Mouse (Mus musculus) intestine, embryonic 16.5 days (tissue): ENCODE data around the gene Clptm1. TPM values are rescaled to one million over a fixed set of nuclear protein-coding genes. Genes with fewer than 3 reads are reported as not detected.
A peak's percentile ranks its signal among the peaks of the same experiment; 100 is the strongest.

Experiments used
- ATAC-seq: fragments of 200-750 bp; cut with Nextera tagmentation; 2 replicates; pipeline ENCODE4 v1.8.0; 2017; ENCODE audit warnings: moderate TSS enrichment, moderate library complexity
- H3K27ac ChIP-seq: fragments of 300-500 bp; sonication (generic); 2 replicates; pipeline ENCODE4 v1.5.1; 2014; ENCODE audit warnings: mild to moderate bottlenecking, low read length
- H3K27me3 ChIP-seq: fragments of 300-500 bp; sonication (generic); replicated peaks from 2 replicates; pipeline ENCODE4 v1.6.1; 2014; ENCODE audit warnings: low read length, control low read depth, mixed read lengths; ENCODE audit not compliant: control insufficient read depth, insufficient read depth
- H3K36me3 ChIP-seq: fragments of 300-500 bp; sonication (generic); 2 replicates; pipeline ENCODE4 v1.6.1; 2014; ENCODE audit warnings: low read length, control low read depth; ENCODE audit not compliant: control insufficient read depth, insufficient read depth
- H3K4me1 ChIP-seq: fragments of 300-500 bp; sonication (generic); 2 replicates; pipeline ENCODE4 v1.6.1; 2014; ENCODE audit warnings: low read length, control low read depth, mixed read lengths; ENCODE audit not compliant: control insufficient read depth, insufficient read depth
- H3K4me2 ChIP-seq: fragments of 300-500 bp; sonication (generic); 2 replicates; pipeline ENCODE4 v1.6.1; 2014; ENCODE audit warnings: low read depth, low read length, control low read depth
- H3K4me3 ChIP-seq: fragments of 300-500 bp; sonication (generic); 2 replicates; pipeline ENCODE4 v1.5.1; 2014; ENCODE audit warnings: mild to moderate bottlenecking, low read length
- H3K9ac ChIP-seq: fragments of 300-500 bp; sonication (generic); 2 replicates; pipeline ENCODE4 v1.6.1; 2014; ENCODE audit warnings: low read depth, low read length
- H3K9me3 ChIP-seq: fragments of 300-500 bp; sonication (generic); 2 replicates; pipeline ENCODE4 v1.6.1; 2016; ENCODE audit warnings: low read length, control low read depth; ENCODE audit not compliant: control insufficient read depth
- WGBS: fragments of 180-500 bp; shearing (Covaris S2); extraction: QIAGEN DNeasy Blood & Tissue Kit; methylation state at CpG from one replicate; pipeline ENCODE4 v1.1.7; 2014; 5-methylcytosine and 5-hydroxymethylcytosine counted together
- polyA plus RNA-seq: library from polyadenylated mRNA; unstranded; fragments of >200 nt; fragmentation: Nextera tagmentation; extraction: Ambion mirVana; gene quantifications from 2 replicates; pipeline ENCODE4 v1.2.1, GENCODE M21; 2015

Clptm1 gene
- polyA plus RNA-seq, 1 experiment from 2014 or later: 70.5 TPM

DNA sequence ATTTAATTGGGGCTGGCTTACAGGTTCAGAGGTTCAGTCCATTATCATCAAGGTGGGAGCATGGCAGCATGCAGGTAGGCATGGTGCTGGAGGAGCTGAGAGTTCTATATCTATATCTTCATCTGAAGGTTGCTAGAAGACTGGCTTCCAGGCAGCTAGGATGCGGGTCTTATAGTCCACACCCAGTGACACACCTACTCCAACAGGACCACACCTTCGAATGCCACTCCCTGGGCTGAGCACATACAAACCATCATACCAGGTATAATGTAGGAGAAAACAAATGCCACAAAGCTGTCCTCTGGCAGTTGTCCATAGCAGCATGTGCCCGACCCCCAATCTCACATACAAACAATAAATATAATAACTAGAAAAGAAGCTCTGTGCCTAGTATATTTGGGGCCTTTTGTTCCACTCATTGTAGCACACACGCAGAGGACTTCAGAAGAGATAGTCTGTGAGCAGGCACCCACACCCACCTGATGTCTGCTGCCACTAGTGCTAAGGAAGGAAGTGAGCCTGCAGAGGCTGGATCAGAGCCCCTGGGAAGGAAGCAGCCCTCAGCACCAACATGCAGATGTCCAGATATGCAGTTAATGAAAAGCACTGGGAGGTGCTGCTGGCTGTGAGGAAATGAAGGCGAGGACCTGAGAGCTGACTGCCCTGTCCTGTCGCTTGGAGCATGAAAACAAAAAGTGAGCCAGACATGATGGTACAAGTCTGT lies 13.6 kb downstream of the Clptm1 start:
- no peaks in the 10 kb centered on the region for H3K9me3 ChIP-seq
- H3K27ac ChIP-seq: no peak overlapping the region
- H3K4me1 ChIP-seq: no peaks in the 10 kb centered on the region
- no peaks in the 10 kb centered on the region for H3K27me3 ChIP-seq
- WGBS: 80% methylated on average over 6 of the region's 6 CpGs
- H3K36me3 ChIP-seq: peaks cover 9% of the 10 kb centered on the region; the same call in 1 of the 2 replicates
- no peak overlapping the region for H3K4me3 ChIP-seq
- no peak overlapping the region for H3K4me2 ChIP-seq
- ATAC-seq: no peak
- no peak overlapping the region for H3K9ac ChIP-seq

- no peak overlapping the region for H3K27ac ChIP-seq
- H3K4me1 ChIP-seq: no peaks in the 10 kb centered on the region
- WGBS: 95% methylated on average over 4 of the region's 4 CpGs
- H3K9ac ChIP-seq: no peak overlapping the region
- H3K4me3 ChIP-seq: no peak overlapping the region
- H3K27me3 ChIP-seq: no peaks in the 10 kb centered on the region
- peaks cover 31% of the 10 kb centered on the region; the same call in 1 of the 2 replicates for H3K36me3 ChIP-seq
- no peak for ATAC-seq
- no peak overlapping the region for H3K4me2 ChIP-seq
- no peaks in the 10 kb centered on the region for H3K9me3 ChIP-seq
Measured at GRCm38 (mm10) chr7:19641223-19641622, 23.6 kb downstream of the Clptm1 start.

DNA sequence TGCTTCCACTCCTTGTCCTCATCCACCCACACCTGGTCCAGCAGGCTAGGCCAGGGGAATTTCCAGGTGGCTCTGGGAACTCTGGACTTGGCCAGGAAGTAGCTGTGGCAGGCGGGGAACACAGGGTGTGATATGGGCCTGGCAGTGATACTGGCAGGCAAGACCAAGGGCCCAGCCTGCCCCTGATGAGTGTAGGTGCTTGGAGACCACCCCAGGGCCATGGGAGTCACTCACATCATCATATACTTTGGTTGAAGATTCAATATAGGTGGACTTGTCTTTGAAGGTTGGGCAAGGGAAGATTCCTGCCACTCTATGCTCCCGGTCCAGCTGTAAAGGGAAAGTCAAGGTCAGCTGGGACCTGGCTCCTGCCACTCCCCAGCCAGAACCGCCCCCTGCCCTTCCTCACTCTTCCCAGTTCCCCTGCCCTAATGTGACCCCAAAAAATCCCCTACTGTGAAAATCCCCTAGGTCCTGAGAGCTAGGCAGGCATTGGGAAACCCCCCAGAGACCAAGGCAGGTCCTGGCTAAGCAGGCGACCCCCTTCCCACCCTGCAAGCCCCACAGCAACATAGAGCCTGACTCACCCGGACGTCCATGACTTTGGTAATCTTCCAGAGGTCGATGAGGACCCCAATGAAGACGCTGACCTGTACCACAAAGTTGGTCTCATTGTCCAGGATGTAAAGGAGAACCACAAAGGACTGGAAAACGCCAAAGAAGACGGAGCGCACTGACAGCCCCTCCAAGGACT lies 29.6 kb downstream of the Clptm1 start:
- no peaks in the 10 kb centered on the region for H3K9me3 ChIP-seq
- no peak overlapping the region for H3K9ac ChIP-seq
- no peak overlapping the region for H3K27ac ChIP-seq
- ATAC-seq: no peak
- H3K4me1 ChIP-seq: no peaks in the 10 kb centered on the region
- peaks cover 33% of the 10 kb centered on the region for H3K36me3 ChIP-seq
- WGBS: 84% methylated on average over 11 of the region's 11 CpGs
- no peaks in the 10 kb centered on the region for H3K27me3 ChIP-seq
- H3K4me3 ChIP-seq: no peak overlapping the region
- H3K4me2 ChIP-seq: no peak overlapping the region

DNA sequence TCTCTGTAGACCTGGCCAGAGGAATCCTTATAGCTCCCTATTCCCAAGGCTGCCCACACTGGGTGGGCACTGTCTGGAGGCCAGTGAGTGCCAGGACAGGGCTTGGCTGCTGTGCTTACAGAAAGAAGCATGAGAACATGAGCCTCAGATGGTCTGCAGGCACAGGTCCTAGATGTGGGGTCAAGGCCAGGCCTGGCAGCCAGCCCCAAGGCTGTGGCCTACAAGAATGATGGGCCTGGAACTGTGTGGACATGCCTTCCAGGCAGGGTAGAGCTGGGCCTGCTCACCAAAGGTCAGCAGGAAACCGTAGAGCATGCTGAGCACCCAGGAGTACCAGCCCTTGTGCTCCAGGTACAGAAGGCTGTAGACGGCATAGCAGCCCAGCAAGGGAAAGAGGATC lies 30.2 kb downstream of the Clptm1 start:
- Histone ChIP-seq H3K27ac (no peak overlapping the region), H3K36me3 (peaks cover 33% of the 10 kb centered on the region), H3K27me3 (no peaks in the 10 kb centered on the region), H3K4me2 (no peak overlapping the region), H3K9me3 (no peaks in the 10 kb centered on the region), H3K9ac (no peak overlapping the region), H3K4me1 (peaks cover 3% of the 10 kb centered on the region; the same call in 1 of the 2 replicates), H3K4me3 (no peak overlapping the region)
- 100% methylated on average over 2 of the region's 2 CpGs for WGBS
- no peak for ATAC-seq

DNA sequence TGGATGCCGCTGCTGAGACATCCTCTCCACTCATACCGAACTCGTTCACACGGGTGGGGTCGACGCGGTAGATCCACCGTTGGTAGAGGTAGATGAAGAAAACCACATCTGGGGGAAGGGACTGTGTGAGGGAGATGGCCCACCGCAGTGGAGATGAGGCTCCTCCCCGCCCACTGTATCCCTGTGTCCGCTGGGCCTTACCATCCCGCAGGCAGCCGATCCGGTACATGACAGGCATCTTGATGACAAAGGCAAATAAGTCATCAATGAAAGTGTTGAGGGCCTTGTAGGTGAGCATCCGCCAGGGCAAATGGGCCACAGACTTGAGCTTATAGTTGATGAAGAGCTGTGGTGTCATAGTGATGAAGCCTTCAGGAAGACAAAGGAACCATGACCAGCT lies 31.0 kb downstream of the Clptm1 start:
- Histone ChIP-seq H3K4me3 (no peak overlapping the region), H3K36me3 (peaks cover 33% of the 10 kb centered on the region)
- 91% methylated on average over 15 of the region's 15 CpGs for WGBS

DNA sequence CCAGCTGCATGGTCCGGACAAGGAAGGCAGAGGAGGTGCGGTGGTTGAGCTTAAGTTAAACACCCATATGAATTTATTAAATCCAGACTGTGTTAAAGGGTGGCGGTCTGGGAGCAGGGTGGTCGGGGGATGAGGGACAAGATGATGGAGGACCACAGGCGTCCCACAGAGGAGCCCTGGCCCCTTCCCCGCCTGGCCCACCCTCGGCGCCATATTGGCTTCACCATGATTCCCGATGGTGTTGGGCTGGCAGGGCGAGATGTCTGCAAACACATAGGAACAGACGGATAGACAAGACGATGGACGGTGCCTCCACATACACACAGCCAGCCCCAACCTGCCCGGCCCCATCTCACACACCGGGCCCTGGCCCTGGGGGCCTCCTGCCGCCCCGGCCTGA lies 31.6 kb downstream of the Clptm1 start:
- Histone ChIP-seq H3K9me3 (no peaks in the 10 kb centered on the region), H3K4me1 (peaks cover 5% of the 10 kb centered on the region; the same call in 1 of the 2 replicates), H3K4me3 (no peak overlapping the region), H3K27ac (no peak overlapping the region), H3K27me3 (no peaks in the 10 kb centered on the region), H3K36me3 (peaks cover 29% of the 10 kb centered on the region), H3K9ac (no peak overlapping the region), H3K4me2 (no peak overlapping the region)
- 90% methylated on average over 17 of the region's 17 CpGs for WGBS
- ATAC-seq: no peak

More for the DNA sequence above, 31.0 kb downstream of the Clptm1 start:
- H3K4me1 ChIP-seq: peaks cover 5% of the 10 kb centered on the region; the same call in 1 of the 2 replicates
- no peak for ATAC-seq
- H3K4me2 ChIP-seq: no peak overlapping the region
- no peaks in the 10 kb centered on the region for H3K9me3 ChIP-seq
- no peak overlapping the region for H3K9ac ChIP-seq
- H3K27me3 ChIP-seq: no peaks in the 10 kb centered on the region
- H3K27ac ChIP-seq: no peak overlapping the region

DNA sequence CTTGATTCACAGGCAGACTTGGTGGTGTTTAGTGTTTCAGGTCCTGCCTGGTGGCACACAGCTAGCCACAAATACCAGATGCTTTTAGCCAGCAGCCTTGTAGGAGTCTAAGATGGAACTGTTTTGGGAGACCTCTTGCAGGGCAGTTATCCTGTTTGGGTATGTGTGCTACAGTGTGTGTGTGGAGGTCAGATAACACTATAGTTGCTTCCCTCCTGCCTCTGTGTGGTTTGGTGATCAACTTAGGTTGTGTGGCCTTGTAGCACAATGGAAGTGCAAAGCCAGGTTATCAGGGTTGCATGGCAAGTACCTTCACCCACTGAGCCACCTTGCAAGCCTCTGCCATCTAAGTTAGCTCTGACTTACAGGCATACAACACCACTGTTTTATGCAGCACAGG lies 32.1 kb downstream of the Clptm1 start:
- Histone ChIP-seq H3K27me3 (no peaks in the 10 kb centered on the region), H3K9me3 (no peaks in the 10 kb centered on the region), H3K4me2 (no peak overlapping the region), H3K9ac (no peak overlapping the region), H3K4me3 (no peak overlapping the region), H3K27ac (no peak overlapping the region), H3K4me1 (peaks cover 7% of the 10 kb centered on the region), H3K36me3 (peaks cover 26% of the 10 kb centered on the region)
- ATAC-seq: no peak

DNA sequence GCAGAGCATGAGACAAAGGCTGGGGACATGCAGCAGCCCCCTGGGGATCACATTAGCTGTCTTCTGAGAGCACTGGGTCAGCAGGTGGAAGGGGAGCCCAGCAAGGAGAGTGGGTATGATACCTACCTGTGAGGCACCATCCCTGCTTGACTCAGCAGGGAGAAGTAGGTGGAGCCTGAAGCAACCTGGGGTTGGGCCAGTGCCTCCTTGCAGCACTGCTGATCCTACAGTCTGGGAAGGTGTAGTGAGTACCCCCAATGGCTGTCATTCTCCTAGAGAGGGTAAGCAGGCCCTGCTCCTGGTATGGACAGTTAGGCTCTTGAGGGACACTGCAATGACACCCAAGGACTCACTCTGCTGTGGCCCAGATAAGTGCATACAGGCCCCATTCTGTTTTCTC lies 32.6 kb downstream of the Clptm1 start:
- H3K9me3 ChIP-seq: no peaks in the 10 kb centered on the region
- no peak overlapping the region for H3K4me3 ChIP-seq
- H3K4me1 ChIP-seq: peaks cover 8% of the 10 kb centered on the region
- no peaks in the 10 kb centered on the region for H3K27me3 ChIP-seq
- no peak overlapping the region for H3K9ac ChIP-seq
- no peak overlapping the region for H3K27ac ChIP-seq
- H3K36me3 ChIP-seq: peaks cover 22% of the 10 kb centered on the region
- no peak overlapping the region for H3K4me2 ChIP-seq
- ATAC-seq: no peak

DNA sequence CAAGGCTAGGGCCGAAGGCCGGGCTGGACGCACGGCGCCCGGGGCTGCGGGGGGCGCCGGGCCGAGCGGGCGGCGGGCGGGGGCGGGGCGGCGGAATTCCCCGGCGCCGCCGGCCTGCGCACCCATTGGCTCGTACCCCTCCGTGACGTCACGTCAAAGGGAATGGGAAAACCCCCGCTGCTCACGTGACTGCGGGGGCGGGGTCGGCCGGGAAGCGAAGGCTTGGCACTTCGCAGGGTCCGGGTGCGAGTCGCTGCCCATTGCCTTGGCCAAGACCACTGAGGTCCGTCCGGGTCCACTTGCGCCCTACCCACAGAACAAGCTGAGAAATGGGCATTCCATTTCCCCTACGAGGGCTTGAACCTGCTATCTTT lies 35.5 kb downstream of the Clptm1 start, which contains the start of gene Relb:
Relb (minus strand) TSS at position 78 of the 374 bp plus-strand sequence.
- Histone ChIP-seq H3K9me3 (no peaks in the 10 kb centered on the region), H3K36me3 (peaks cover 11% of the 10 kb centered on the region)
- ATAC-seq: peak; percentile 57

More for the DNA sequence above, 35.5 kb downstream of the Clptm1 start, which contains the start of gene Relb:
- Histone ChIP-seq H3K4me1 (peaks cover 8% of the 10 kb centered on the region), H3K27me3 (no peaks in the 10 kb centered on the region), H3K4me3 (peak within 1 kb of the TSS; percentile 79), H3K9ac (peak within 1 kb of the TSS; percentile 72), H3K4me2 (peak within 1 kb of the TSS; percentile 91), H3K27ac (peak within 1 kb of the TSS; percentile 93)
- under 1% methylated on average over 38 of the region's 41 CpGs for WGBS
